Mouse (Mus musculus): ENCODE measurements at regions not wholly inside any gene's neighbourhood (a gene's known extent, or its start where the extent isn't known, plus 50 kb on each side); places are given as distances from the start of the nearest gene placed in this dataset.
"Not testable (repeated sequence)": the region's sequence is repeated elsewhere in the genome, so short reads cannot be mapped to it uniquely, and the experiment has no call there.

DNA sequence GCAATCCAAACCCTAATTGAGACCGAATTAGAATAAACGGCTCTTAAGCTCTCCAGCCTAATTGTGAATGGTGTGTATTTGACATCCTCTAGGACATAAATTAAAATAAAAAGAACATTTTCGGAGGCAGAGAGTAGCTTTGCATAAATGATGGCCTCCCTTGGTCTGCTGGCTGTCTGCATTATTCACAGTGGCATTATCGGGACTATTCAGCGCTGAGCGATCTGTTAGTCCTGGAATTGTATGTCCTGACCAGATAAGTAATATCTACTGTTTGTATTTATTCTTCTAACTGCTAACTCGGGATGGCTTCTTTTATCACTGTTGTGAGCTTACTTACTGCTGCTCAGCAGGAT, 299.6 kb downstream of the Chl1 start:
- no peaks in the 10 kb centered on the region for H3K36me3 ChIP-seq (ENCODE audit: control insufficient read depth, insufficient read depth, low read length)
- no peaks in the 10 kb centered on the region for H3K4me1 ChIP-seq (ENCODE audit: control insufficient read depth, insufficient read depth, low read length)
- no peak overlapping the region for H3K4me3 ChIP-seq (ENCODE audit: control insufficient read depth, low read depth, low read length)
- H3K27ac ChIP-seq (ENCODE audit: control insufficient read depth, insufficient read depth, low read depth, low read length): no peak overlapping the region
- H3K27me3 ChIP-seq (ENCODE audit: control insufficient read depth, insufficient read depth, low read length): no peaks in the 10 kb centered on the region
- TF ChIP-seq CTCF (IDR thresholded peaks at IDR 0.05; ENCODE audit: control insufficient read depth, insufficient read depth, insufficient replicate concordance, low read depth, low read length) (no peak), POLR2A (IDR thresholded peaks at IDR 0.05; ENCODE audit: control insufficient read depth, low read depth, low read length) (no peak)

DNA sequence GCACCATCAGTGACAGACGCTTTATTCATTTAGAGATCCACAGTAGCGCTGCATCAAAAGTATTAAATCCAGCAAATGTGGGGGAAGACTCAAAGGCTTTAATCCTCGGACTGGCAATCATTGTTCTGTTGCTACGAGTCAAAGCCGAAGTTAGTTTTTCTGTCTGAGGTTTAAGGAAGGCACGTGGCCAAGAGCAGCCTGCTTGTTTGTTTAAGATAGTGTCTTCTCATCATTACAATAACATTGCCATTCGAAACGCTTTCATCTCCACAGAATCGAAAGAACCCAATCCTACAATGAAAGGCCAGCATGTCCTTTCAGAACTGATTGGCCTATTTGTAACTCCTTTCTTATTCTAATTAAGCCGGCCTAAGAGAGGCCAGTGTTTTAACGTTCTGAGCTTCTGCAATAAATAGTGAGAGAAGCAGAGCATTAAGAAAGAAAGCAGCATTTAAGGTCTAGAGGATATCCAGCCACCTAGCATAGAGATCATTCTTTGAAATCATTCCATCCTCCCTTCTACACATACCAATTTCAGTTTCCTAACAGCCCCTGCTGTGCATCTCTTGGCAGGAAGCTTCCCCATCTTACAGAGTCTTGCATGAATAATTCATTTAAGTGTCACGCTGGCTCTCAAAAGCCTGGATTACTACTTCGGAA, 300.1 kb downstream of the Chl1 start:
- Histone ChIP-seq H3K36me3 (ENCODE audit: control insufficient read depth, insufficient read depth, low read length) (no peaks in the 10 kb centered on the region), H3K27ac (ENCODE audit: control insufficient read depth, insufficient read depth, low read depth, low read length) (no peak overlapping the region), H3K4me3 (ENCODE audit: control insufficient read depth, low read depth, low read length) (no peak overlapping the region), H3K4me1 (ENCODE audit: control insufficient read depth, insufficient read depth, low read length) (no peaks in the 10 kb centered on the region), H3K27me3 (ENCODE audit: control insufficient read depth, insufficient read depth, low read length) (no peaks in the 10 kb centered on the region)
- TF ChIP-seq CTCF (IDR thresholded peaks at IDR 0.05; ENCODE audit: control insufficient read depth, insufficient read depth, insufficient replicate concordance, low read depth, low read length): no peak
- TF ChIP-seq POLR2A (IDR thresholded peaks at IDR 0.05; ENCODE audit: control insufficient read depth, low read depth, low read length): no peak

DNA sequence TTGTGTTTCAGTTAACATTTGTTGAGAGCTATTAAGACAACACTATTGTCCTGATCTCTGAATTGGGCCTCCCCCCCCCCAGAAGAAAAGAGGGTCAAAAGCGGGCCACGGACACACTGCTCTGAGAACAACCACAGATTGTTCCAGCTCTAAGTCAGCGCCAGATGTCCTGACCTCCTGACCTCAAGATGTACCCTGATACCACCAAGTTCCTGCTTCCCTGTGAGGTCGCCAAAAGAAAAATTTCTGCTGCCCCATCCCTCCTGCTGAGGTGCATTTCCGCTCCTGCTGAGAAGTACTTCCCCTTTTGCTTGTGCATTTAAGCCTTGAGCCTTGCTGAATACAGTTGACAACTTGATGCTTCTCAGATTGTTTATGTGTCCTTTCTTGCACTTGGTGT, 306.0 kb downstream of the Chl1 start:
- not testable (repeated sequence) for H3K4me3 ChIP-seq (ENCODE audit: control insufficient read depth, low read depth, low read length); H3K27me3 ChIP-seq (ENCODE audit: control insufficient read depth, insufficient read depth, low read length); H3K4me1 ChIP-seq (ENCODE audit: control insufficient read depth, insufficient read depth, low read length); H3K36me3 ChIP-seq (ENCODE audit: control insufficient read depth, insufficient read depth, low read length); H3K27ac ChIP-seq (ENCODE audit: control insufficient read depth, insufficient read depth, low read depth, low read length)

DNA sequence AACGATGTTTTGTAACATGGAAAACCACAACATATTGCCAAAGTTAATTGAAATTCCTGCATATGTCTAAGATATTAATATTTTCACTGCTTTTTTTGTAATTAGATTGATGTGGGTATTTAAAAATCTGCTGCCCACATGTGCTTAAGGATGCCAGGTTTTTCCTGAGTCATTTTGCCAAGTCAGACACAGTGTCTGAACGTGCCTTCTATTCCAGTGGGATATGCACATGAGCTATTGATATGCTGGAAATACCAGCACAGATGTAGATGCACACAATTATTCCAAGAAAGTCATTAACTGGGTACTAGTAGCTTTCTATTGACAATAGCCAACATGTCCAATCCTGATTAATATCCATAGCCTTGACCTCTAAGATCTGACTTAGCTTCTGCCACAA, 315.7 kb downstream of the Chl1 start:
- Histone ChIP-seq H3K4me1 (ENCODE audit: control insufficient read depth, insufficient read depth, low read length) (no peaks in the 10 kb centered on the region), H3K36me3 (ENCODE audit: control insufficient read depth, insufficient read depth, low read length) (no peaks in the 10 kb centered on the region), H3K27ac (ENCODE audit: control insufficient read depth, insufficient read depth, low read depth, low read length) (no peak overlapping the region), H3K4me3 (ENCODE audit: control insufficient read depth, low read depth, low read length) (no peak overlapping the region), H3K27me3 (ENCODE audit: control insufficient read depth, insufficient read depth, low read length) (no peaks in the 10 kb centered on the region)
- TF ChIP-seq CTCF (IDR thresholded peaks at IDR 0.05; ENCODE audit: control insufficient read depth, insufficient read depth, insufficient replicate concordance, low read depth, low read length) (no peak), POLR2A (IDR thresholded peaks at IDR 0.05; ENCODE audit: control insufficient read depth, low read depth, low read length) (no peak)

DNA sequence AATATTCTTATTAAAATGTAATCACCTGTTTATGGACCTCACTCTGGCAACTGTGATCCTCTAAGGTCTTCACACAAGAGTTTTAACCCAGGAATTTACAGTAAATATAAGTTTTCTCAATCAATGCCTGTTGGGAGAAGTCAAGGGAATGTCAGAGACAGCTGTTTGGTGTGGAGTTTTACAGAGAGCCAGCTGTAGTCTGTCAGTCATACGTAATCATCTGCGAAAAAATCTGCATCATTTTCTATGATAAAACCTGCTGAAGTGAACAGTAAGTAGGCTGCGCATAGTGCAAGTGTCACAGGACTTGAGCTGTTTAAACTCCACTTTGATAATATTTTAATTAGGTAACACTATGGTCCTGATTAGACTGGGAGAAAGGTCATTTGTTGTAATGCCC, 317.2 kb downstream of the Chl1 start:
- Histone ChIP-seq H3K27ac (ENCODE audit: control insufficient read depth, insufficient read depth, low read depth, low read length) (no peak overlapping the region), H3K4me1 (ENCODE audit: control insufficient read depth, insufficient read depth, low read length) (no peaks in the 10 kb centered on the region), H3K4me3 (ENCODE audit: control insufficient read depth, low read depth, low read length) (no peak overlapping the region), H3K27me3 (ENCODE audit: control insufficient read depth, insufficient read depth, low read length) (no peaks in the 10 kb centered on the region), H3K36me3 (ENCODE audit: control insufficient read depth, insufficient read depth, low read length) (no peaks in the 10 kb centered on the region)
- no peak for TF ChIP-seq CTCF (IDR thresholded peaks at IDR 0.05; ENCODE audit: control insufficient read depth, insufficient read depth, insufficient replicate concordance, low read depth, low read length)
- no peak for TF ChIP-seq POLR2A (IDR thresholded peaks at IDR 0.05; ENCODE audit: control insufficient read depth, low read depth, low read length)

GRCm38 (mm10) chr6:103828866-103829265, 318.5 kb downstream of the Chl1 start:
- Histone ChIP-seq H3K36me3 (ENCODE audit: control insufficient read depth, insufficient read depth, low read length) (no peaks in the 10 kb centered on the region), H3K27me3 (ENCODE audit: control insufficient read depth, insufficient read depth, low read length) (no peaks in the 10 kb centered on the region), H3K4me1 (ENCODE audit: control insufficient read depth, insufficient read depth, low read length) (no peaks in the 10 kb centered on the region), H3K27ac (ENCODE audit: control insufficient read depth, insufficient read depth, low read depth, low read length) (no peak overlapping the region), H3K4me3 (ENCODE audit: control insufficient read depth, low read depth, low read length) (no peak overlapping the region)
- TF ChIP-seq CTCF (IDR thresholded peaks at IDR 0.05; ENCODE audit: control insufficient read depth, insufficient read depth, insufficient replicate concordance, low read depth, low read length) (no peak), POLR2A (IDR thresholded peaks at IDR 0.05; ENCODE audit: control insufficient read depth, low read depth, low read length) (no peak)

GRCm38 (mm10) chr6:103832301-103832700, 321.9 kb downstream of the Chl1 start:
- H3K27me3 ChIP-seq (ENCODE audit: control insufficient read depth, insufficient read depth, low read length): no peaks in the 10 kb centered on the region
- H3K4me1 ChIP-seq (ENCODE audit: control insufficient read depth, insufficient read depth, low read length): no peaks in the 10 kb centered on the region
- no peak for TF ChIP-seq CTCF (IDR thresholded peaks at IDR 0.05; ENCODE audit: control insufficient read depth, insufficient read depth, insufficient replicate concordance, low read depth, low read length)
- TF ChIP-seq POLR2A (IDR thresholded peaks at IDR 0.05; ENCODE audit: control insufficient read depth, low read depth, low read length): no peak
- no peaks in the 10 kb centered on the region for H3K36me3 ChIP-seq (ENCODE audit: control insufficient read depth, insufficient read depth, low read length)
- H3K27ac ChIP-seq (ENCODE audit: control insufficient read depth, insufficient read depth, low read depth, low read length): no peak overlapping the region
- no peak overlapping the region for H3K4me3 ChIP-seq (ENCODE audit: control insufficient read depth, low read depth, low read length)

DNA sequence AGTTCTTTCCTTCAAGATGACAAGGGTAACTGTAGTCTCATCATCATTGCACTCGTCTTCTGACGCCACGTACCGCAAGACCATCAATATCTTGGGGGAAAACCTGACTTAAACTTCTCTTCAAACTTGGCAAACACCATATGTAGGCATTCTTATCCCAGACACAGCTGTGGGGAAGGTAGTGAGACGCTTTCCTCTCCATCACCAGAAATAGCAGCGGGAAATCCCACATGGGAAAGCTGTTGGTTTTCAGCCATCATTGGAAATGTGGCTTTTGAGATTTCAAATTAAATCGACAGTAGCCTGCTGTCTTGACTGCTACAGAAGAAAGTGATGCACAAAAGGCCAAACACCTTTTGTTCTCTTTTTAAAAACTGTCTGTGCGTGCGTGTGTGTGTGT, 322.4 kb downstream of the Chl1 start:
- TF ChIP-seq CTCF (IDR thresholded peaks at IDR 0.05; ENCODE audit: control insufficient read depth, insufficient read depth, insufficient replicate concordance, low read depth, low read length) (no peak), POLR2A (IDR thresholded peaks at IDR 0.05; ENCODE audit: control insufficient read depth, low read depth, low read length) (no peak)
- H3K4me3 ChIP-seq (ENCODE audit: control insufficient read depth, low read depth, low read length): no peak overlapping the region
- no peaks in the 10 kb centered on the region for H3K4me1 ChIP-seq (ENCODE audit: control insufficient read depth, insufficient read depth, low read length)
- H3K36me3 ChIP-seq (ENCODE audit: control insufficient read depth, insufficient read depth, low read length): no peaks in the 10 kb centered on the region
- no peaks in the 10 kb centered on the region for H3K27me3 ChIP-seq (ENCODE audit: control insufficient read depth, insufficient read depth, low read length)
- H3K27ac ChIP-seq (ENCODE audit: control insufficient read depth, insufficient read depth, low read depth, low read length): no peak overlapping the region

Measured in testis, adult 2 months (tissue).